Mouse (Mus musculus): Measurements from ENCODE around the gene Ric8a. TPM values are rescaled to one million over a fixed set of nuclear protein-coding genes. Genes with fewer than 3 reads are reported as not detected.

The Ric8a gene
- total and polyA plus RNA-seq, 3 experiments, result 52.3 to 63.4 TPM; not detected in 1

- no peak within 1 kb of the TSS for H3K4me3 ChIP-seq (ENCODE audit: control insufficient read depth in 1 of 2, insufficient read depth in 1 of 2, low read depth in 2 of 2, low read length in 2 of 2)
- no peak for DNase-seq (ENCODE audit: low read depth, low spot score)
- no peak within 1 kb of the TSS for H3K27ac ChIP-seq (ENCODE audit: control insufficient read depth, low read depth, low read length)
- TF ChIP-seq EP300 (IDR thresholded peaks at IDR 0.05; ENCODE audit: low read depth in 1 of 2, low read length in 2 of 2) (no peak), TAL1 (IDR thresholded peaks at IDR 0.05; ENCODE audit: low read length) (no peak), NRF1 (IDR thresholded peaks at IDR 0.05; ENCODE audit: insufficient read depth, low read depth, low read length, poor library complexity, severe bottlenecking) (no peak), POLR2AphosphoS5 (IDR thresholded peaks at IDR 0.05; ENCODE audit: borderline replicate concordance, low read depth, low read length) (no peak), HCFC1 (IDR thresholded peaks at IDR 0.05; ENCODE audit: low read depth, low read length) (no peak)
- H3K9me3 ChIP-seq (replicated peaks; ENCODE audit: insufficient read depth, low read length), result no peaks in the 10 kb centered on the region
- H3K79me2 ChIP-seq (ENCODE audit: control insufficient read depth, insufficient read depth, low read length, poor library complexity), result no peaks in the 10 kb centered on the region
- H3K36me3 ChIP-seq (ENCODE audit: control insufficient read depth in 1 of 2, insufficient read depth in 2 of 2, low read length in 2 of 2), result no peaks in the 10 kb centered on the region
- no peak within 1 kb of the TSS for H3K9ac ChIP-seq (ENCODE audit: control insufficient read depth, low read depth, low read length, poor library complexity, severe bottlenecking)
- no peaks in the 10 kb centered on the region for H3K4me1 ChIP-seq (ENCODE audit: control insufficient read depth in 1 of 2, insufficient read depth in 2 of 2, low read length in 2 of 2)
- H3K27me3 ChIP-seq (ENCODE audit: control insufficient read depth in 1 of 2, insufficient read depth in 2 of 2, low read length in 2 of 2), result peaks cover 13 to 22% of the 10 kb centered on the region in 2 experiments
These were observed 35.0 kb upstream of the Ric8a start, which contains the start of gene Zfp941 for GRCm38 (mm10) chr7:140821653-140822329. Zfp941 (minus strand) TSS chr7:140822178.

GRCm38 (mm10) chr7:140822731-140823130 lies 34.0 kb upstream of the Ric8a start:
- TF ChIP-seq EP300 (IDR thresholded peaks at IDR 0.05; ENCODE audit: low read depth in 1 of 2, low read length in 2 of 2) (no peak), CTCF (IDR thresholded peaks at IDR 0.05 in 2 of 3, conservative IDR thresholded peaks at IDR 0.05 in 1 of 3; ENCODE audit: control insufficient read depth in 1 of 3, insufficient read depth in 1 of 3, low read depth in 2 of 3, low read length in 3 of 3, poor library complexity in 1 of 3, severe bottlenecking in 1 of 3) (no peak), MAFK (IDR thresholded peaks at IDR 0.05; ENCODE audit: borderline replicate concordance, low read depth, low read length) (no peak), ETS1 (IDR thresholded peaks at IDR 0.05; ENCODE audit: low read depth, low read length) (no peak), TBP (IDR thresholded peaks at IDR 0.05; ENCODE audit: low read depth, low read length) (no peak), BHLHE40 (IDR thresholded peaks at IDR 0.05; ENCODE audit: borderline replicate concordance, low read depth, low read length) (no peak), NELFE (IDR thresholded peaks at IDR 0.05; ENCODE audit: low read depth, low read length) (no peak), GATA1 (IDR thresholded peaks at IDR 0.05; ENCODE audit: low read depth, low read length) (no peak), CHD1 (IDR thresholded peaks at IDR 0.05; ENCODE audit: low read depth, low read length) (no peak), MYC (IDR thresholded peaks at IDR 0.05; ENCODE audit: low read depth, low read length) (no peak), TAL1 (IDR thresholded peaks at IDR 0.05; ENCODE audit: low read length) (no peak), ZKSCAN1 (IDR thresholded peaks at IDR 0.05; ENCODE audit: low read depth, low read length) (no peak), USF2 (IDR thresholded peaks at IDR 0.05; ENCODE audit: borderline replicate concordance in 1 of 2, insufficient read depth in 1 of 2, low read depth in 1 of 2, low read length in 2 of 2) (no peak), ZMIZ1 (IDR thresholded peaks at IDR 0.05; ENCODE audit: low read depth, low read length) (no peak), POLR2AphosphoS2 (IDR thresholded peaks at IDR 0.05; ENCODE audit: low read length) (no peak), POLR2A (IDR thresholded peaks at IDR 0.05; ENCODE audit: control insufficient read depth in 1 of 2, insufficient read depth in 1 of 2, low read depth in 1 of 2, low read length in 2 of 2, poor library complexity in 1 of 2) (no peak)
- H3K27me3 ChIP-seq (ENCODE audit: control insufficient read depth in 1 of 2, insufficient read depth in 2 of 2, low read length in 2 of 2), result peaks cover 7 to 14% of the 10 kb centered on the region in 2 experiments
- H3K27ac ChIP-seq (ENCODE audit: control insufficient read depth, low read depth, low read length), result no peak overlapping the region
- H3K9me3 ChIP-seq (replicated peaks; ENCODE audit: insufficient read depth, low read length), result no peaks in the 10 kb centered on the region
- no peak overlapping the region for H3K4me3 ChIP-seq (ENCODE audit: control insufficient read depth in 1 of 2, insufficient read depth in 1 of 2, low read depth in 2 of 2, low read length in 2 of 2)
- no peaks in the 10 kb centered on the region for H3K79me2 ChIP-seq (ENCODE audit: control insufficient read depth, insufficient read depth, low read length, poor library complexity)
- no peak overlapping the region for H3K9ac ChIP-seq (ENCODE audit: control insufficient read depth, low read depth, low read length, poor library complexity, severe bottlenecking)
- H3K4me1 ChIP-seq (ENCODE audit: control insufficient read depth in 1 of 2, insufficient read depth in 2 of 2, low read length in 2 of 2), result no peaks in the 10 kb centered on the region
- no peaks in the 10 kb centered on the region for H3K36me3 ChIP-seq (ENCODE audit: control insufficient read depth in 1 of 2, insufficient read depth in 2 of 2, low read length in 2 of 2)
- DNase-seq (ENCODE audit: low read depth, low spot score), result no peak
